Mouse (Mus musculus): ENCODE measurements around the gene Prss32. TPM values are rescaled to one million over a fixed set of nuclear protein-coding genes. Genes with fewer than 3 reads are reported as not detected.
"Not testable (repeated sequence)": the region's sequence is repeated elsewhere in the genome, so short reads cannot be mapped to it uniquely, and the experiment has no call there.

The Prss32 gene
- total RNA-seq, 1 experiment, result 0.31 TPM

DNA sequence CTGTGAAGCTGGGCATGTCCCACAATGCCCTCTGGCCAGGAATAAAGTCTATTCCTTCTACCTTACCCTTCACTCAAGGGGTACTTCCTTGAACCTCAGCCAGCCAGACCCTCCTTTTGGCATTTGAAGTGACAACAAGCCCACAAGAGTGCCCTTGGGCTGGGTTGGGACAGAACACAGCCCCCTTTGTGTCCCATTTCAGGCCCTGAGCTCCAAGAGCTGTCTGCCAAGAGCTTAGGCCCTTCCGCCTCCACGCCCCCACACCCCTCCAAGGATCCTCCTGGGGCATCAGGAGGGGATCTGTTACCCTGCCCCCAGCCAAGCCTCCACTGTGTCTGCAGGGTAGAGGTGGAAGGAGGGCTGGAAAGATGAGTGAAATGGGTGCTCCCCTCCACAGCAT lies 33.5 kb downstream of the Prss32 start:
- in situ Hi-C loops (cut with MboI; ENCODE audit: low sequenced_read_pairs in 2 of 2, unreplicated experiment in 2 of 2), result no loop called here
- no peaks in the 10 kb centered on the region for H3K4me1 ChIP-seq (ENCODE audit: control insufficient read depth in 2 of 2, insufficient read depth in 2 of 2, low read length in 2 of 2, poor library complexity in 1 of 2)
- DNase-seq (ENCODE audit: low read depth, low spot score), result no peak
- TF ChIP-seq HCFC1 (IDR thresholded peaks at IDR 0.05; ENCODE audit: borderline replicate concordance, insufficient read depth, low read length) (no peak), ZC3H11A (IDR thresholded peaks at IDR 0.05; ENCODE audit: borderline replicate concordance, low read depth, low read length) (no peak), MAFK (IDR thresholded peaks at IDR 0.05; ENCODE audit: insufficient read depth, low read depth, low read length) (no peak), ZNF384 (IDR thresholded peaks at IDR 0.05; ENCODE audit: low read depth, low read length) (no peak), CHD2 (IDR thresholded peaks at IDR 0.05; ENCODE audit: low read depth, low read length) (no peak)
- no peak overlapping the region for H3K9ac ChIP-seq (ENCODE audit: insufficient read depth, low read depth, low read length, poor library complexity, severe bottlenecking)
- H3K36me3 ChIP-seq (ENCODE audit: control insufficient read depth, insufficient read depth, low read length, poor library complexity, severe bottlenecking), result no peaks in the 10 kb centered on the region
- H3K4me3 ChIP-seq (ENCODE audit: insufficient read depth in 1 of 2, low read depth in 1 of 2, low read length in 2 of 2, poor library complexity in 1 of 2, severe bottlenecking in 1 of 2), result no peak overlapping the region
- H3K27ac ChIP-seq (ENCODE audit: insufficient read depth, low read depth, low read length, poor library complexity, severe bottlenecking), result no peak overlapping the region
- H3K9me3 ChIP-seq (ENCODE audit: control insufficient read depth, insufficient read depth, low read depth, low read length), result no peaks in the 10 kb centered on the region

- in situ Hi-C loops (cut with MboI; ENCODE audit: low sequenced_read_pairs in 2 of 2, unreplicated experiment in 2 of 2), result not testable (repeated sequence)
These were observed 36.9 kb downstream of the Prss32 start, which contains the start of the genes Dcpp1 and Dcpp2 for GRCm38 (mm10) chr17:23880576-23880975. Dcpp1 (plus strand) TSS chr17:23880876. Dcpp2 (plus strand) TSS chr17:23880880.

More at GRCm38 (mm10) chr17:23880576-23880975, 36.9 kb downstream of the Prss32 start, which contains the start of the genes Dcpp1 and Dcpp2:
- not testable (repeated sequence) for H3K9ac ChIP-seq (ENCODE audit: insufficient read depth, low read depth, low read length, poor library complexity, severe bottlenecking); DNase-seq (ENCODE audit: low read depth, low spot score); H3K9me3 ChIP-seq (ENCODE audit: control insufficient read depth, insufficient read depth, low read depth, low read length); H3K27ac ChIP-seq (ENCODE audit: insufficient read depth, low read depth, low read length, poor library complexity, severe bottlenecking); H3K36me3 ChIP-seq (ENCODE audit: control insufficient read depth, insufficient read depth, low read length, poor library complexity, severe bottlenecking); H3K4me1 ChIP-seq (ENCODE audit: control insufficient read depth in 2 of 2, insufficient read depth in 2 of 2, low read length in 2 of 2, poor library complexity in 1 of 2); H3K4me3 ChIP-seq (ENCODE audit: insufficient read depth in 1 of 2, low read depth in 1 of 2, low read length in 2 of 2, poor library complexity in 1 of 2, severe bottlenecking in 1 of 2)

Other genes starting within 250 kb of the Prss32 start
- gene Zfp13, start 244.4 kb upstream of the Prss32 start, total RNA-seq (2012; rRNA removed), result 19.9 and 26.9 TPM in 2 replicates
- gene Zscan10, start 243.0 kb upstream of the Prss32 start, total RNA-seq (2012; rRNA removed), result 62.5 and 93.1 TPM in 2 replicates
- gene Mmp25, start 198.6 kb upstream of the Prss32 start, total RNA-seq (2012; rRNA removed), result 4.7 and 4.9 TPM in 2 replicates
- gene Bicdl2, start 183.3 kb upstream of the Prss32 start, total RNA-seq (2012; rRNA removed), result 1.1 and 2.9 TPM in 2 replicates
- gene Hcfc1r1, start 170.3 kb upstream of the Prss32 start, total RNA-seq (2012; rRNA removed), result 26.4 and 36.4 TPM in 2 replicates
- gene Thoc6, start 170.0 kb upstream of the Prss32 start, total RNA-seq (2012; rRNA removed), result 53.7 and 64.9 TPM in 2 replicates
- gene Tnfrsf12a, start 166.4 kb upstream of the Prss32 start, total RNA-seq (2012; rRNA removed), result 101 and 138 TPM in 2 replicates
- 72.7 and 199 TPM in 2 replicates for gene Cldn6, start 164.6 kb upstream of the Prss32 start, total RNA-seq (2012; rRNA removed)
- gene Cldn9, start 159.8 kb upstream of the Prss32 start, total RNA-seq (2012; rRNA removed), result 3.7 and 5.7 TPM in 2 replicates
- gene 1520401A03Rik, start 121.1 kb upstream of the Prss32 start, total RNA-seq (2012; rRNA removed), result 0.04 and 1.0 TPM in 2 replicates
- 24.1 and 41.3 TPM in 2 replicates for gene Pkmyt1, start 117.5 kb upstream of the Prss32 start, total RNA-seq (2012; rRNA removed)
- 2.8 and 4.0 TPM in 2 replicates for gene Paqr4, start 103.0 kb upstream of the Prss32 start, total RNA-seq (2012; rRNA removed)
- 2.5 and 4.3 TPM in 2 replicates for gene Kremen2, start 98.0 kb upstream of the Prss32 start, total RNA-seq (2012; rRNA removed)
- 31.6 and 35.1 TPM in 2 replicates for gene Flywch1, start 72.3 kb upstream of the Prss32 start, total RNA-seq (2012; rRNA removed)
- 8.0 and 10.8 TPM in 2 replicates for gene Flywch2, start 57.8 kb upstream of the Prss32 start, total RNA-seq (2012; rRNA removed)
- 192 and 230 TPM in 2 replicates for gene Srrm2, start 53.3 kb upstream of the Prss32 start, total RNA-seq (2012; rRNA removed)
- gene Elob, start 14.7 kb upstream of the Prss32 start, total RNA-seq (2012; rRNA removed), result 651 and 726 TPM in 2 replicates
- 0.45 and 0.95 TPM in 2 replicates for gene Prss33, start 7.8 kb upstream of the Prss32 start, total RNA-seq (2012; rRNA removed)
- gene Prss41, start 317 bp downstream of the Prss32 start, total RNA-seq (2012; rRNA removed), result 6.8 and 11.0 TPM in 2 replicates
- gene Prss21, start 24.2 kb downstream of the Prss32 start, total RNA-seq (2012; rRNA removed), result not detected in 2 replicates
- not detected in 2 replicates for gene Dcpp1, start 37.0 kb downstream of the Prss32 start, total RNA-seq (2012; rRNA removed)
- gene Dcpp2, start 37.0 kb downstream of the Prss32 start, total RNA-seq (2012; rRNA removed), result not detected in 2 replicates
- not detected in 2 replicates for gene Dcpp3, start 73.6 kb downstream of the Prss32 start, total RNA-seq (2012; rRNA removed)
- not detected in 2 replicates for gene Sbp, start 97.8 kb downstream of the Prss32 start, total RNA-seq (2012; rRNA removed)
- gene Sbpl, start 111.4 kb downstream of the Prss32 start, total RNA-seq (2012; rRNA removed), result not detected in 2 replicates
- gene Prss30, start 136.7 kb downstream of the Prss32 start, total RNA-seq (2012; rRNA removed), result not detected in 2 replicates
- gene Prss22, start 154.2 kb downstream of the Prss32 start, total RNA-seq (2012; rRNA removed), result 0.85 and 1.5 TPM in 2 replicates
- 0.31 and 0.37 TPM in 2 replicates for gene Prss27, start 194.3 kb downstream of the Prss32 start, total RNA-seq (2012; rRNA removed)
- gene Kctd5, start 229.6 kb downstream of the Prss32 start, total RNA-seq (2012; rRNA removed), result 34.6 and 42.3 TPM in 2 replicates

Data from ES-E14 (cell line).